Mouse (Mus musculus): ENCODE results near the gene Frem2.

- TF ChIP-seq CTCF (IDR thresholded peaks at IDR 0.05) (no peak), EP300 (IDR thresholded peaks at IDR 0.05; ENCODE audit: insufficient read depth, low read depth, low read length) (no peak)
These were observed 126.8 kb downstream of the Frem2 start for GRCm38 (mm10) chr3:53530305-53530704.
